Mouse (Mus musculus) embryo, embryonic 10.5 days (tissue): ENCODE measurements at regions not wholly inside any gene's neighbourhood (a gene's known extent, or its start where the extent isn't known, plus 50 kb on each side); places are given as distances from the start of the nearest gene placed in this dataset.

Source experiments
- DNase-seq: peaks from one replicate; pipeline ENCODE4 v3.0.0-alpha.2; 2015; ENCODE audit warnings: low spot score

- no peak for DNase-seq
Observed at GRCm38 (mm10) chr5:127129495-127129894, 112.1 kb upstream of the Tmem132c start.

GRCm38 (mm10) chr5:127134441-127134840, 107.2 kb upstream of the Tmem132c start:
- DNase-seq: peak; percentile 15

- DNase-seq: no peak
Observed at GRCm38 (mm10) chr5:127140651-127141050, 101.0 kb upstream of the Tmem132c start.

GRCm38 (mm10) chr5:127160292-127160691, 81.3 kb upstream of the Tmem132c start:
- peak; percentile 72 for DNase-seq

GRCm38 (mm10) chr5:127163376-127163775, 78.2 kb upstream of the Tmem132c start:
- no peak for DNase-seq

GRCm38 (mm10) chr5:127189021-127189420, 52.6 kb upstream of the Tmem132c start:
- no peak for DNase-seq
